Mouse (Mus musculus) heart, embryonic 11.5 days (tissue): ENCODE measurements around the gene Aacs. TPM values are rescaled to one million over a fixed set of nuclear protein-coding genes. Genes with fewer than 3 reads are reported as not detected.

Source experiments
- ATAC-seq: fragments of 200-750 bp; cut with Nextera tagmentation; replicated peaks from 2 replicates; pipeline ENCODE4 v1.8.0; 2017; ENCODE audit warnings: moderate library complexity; ENCODE audit not compliant: insufficient number of reproducible peaks, low FRiP score, low TSS enrichment
- H3K27ac ChIP-seq: fragments of 300-500 bp; sonication (generic); 2 replicates; pipeline ENCODE4 v1.5.1; 2014; ENCODE audit warnings: mild to moderate bottlenecking, low read depth, low read length
- H3K27me3 ChIP-seq: fragments of 300-500 bp; sonication (generic); 2 replicates; pipeline ENCODE4 v1.6.1; 2014; ENCODE audit warnings: mild to moderate bottlenecking, low read length, mixed read lengths; ENCODE audit not compliant: control insufficient read depth, insufficient read depth
- H3K36me3 ChIP-seq: fragments of 300-500 bp; sonication (generic); 2 replicates; pipeline ENCODE4 v1.6.1; 2014; ENCODE audit warnings: mild to moderate bottlenecking, low read length, moderate library complexity, mixed read lengths; ENCODE audit not compliant: control insufficient read depth, insufficient read depth
- H3K4me1 ChIP-seq: fragments of 300-500 bp; sonication (generic); 2 replicates; pipeline ENCODE4 v1.6.1; 2014; ENCODE audit warnings: low read length; ENCODE audit not compliant: control insufficient read depth, insufficient read depth
- H3K4me2 ChIP-seq: fragments of 300-500 bp; sonication (generic); 2 replicates; pipeline ENCODE4 v1.6.1; 2014; ENCODE audit warnings: mild to moderate bottlenecking, moderate library complexity
- H3K4me3 ChIP-seq: fragments of 300-500 bp; sonication (generic); 2 replicates; pipeline ENCODE4 v1.5.1; 2014; ENCODE audit warnings: low read depth, low read length
- H3K9ac ChIP-seq: fragments of 300-500 bp; sonication (generic); 2 replicates; pipeline ENCODE4 v1.6.1; 2014; ENCODE audit warnings: mild to moderate bottlenecking, low read depth, low read length, moderate library complexity
- H3K9me3 ChIP-seq: fragments of 300-500 bp; sonication (generic); replicated peaks from 2 replicates; pipeline ENCODE4 v1.6.1; 2016; ENCODE audit warnings: low read length; ENCODE audit not compliant: control insufficient read depth
- WGBS: fragments of 180-500 bp; shearing (Covaris S2); extraction: QIAGEN DNeasy Blood & Tissue Kit; methylation state at CpG from one replicate; pipeline ENCODE4 v1.1.7; 2014; ENCODE audit not compliant: insufficient replicate concordance; 5-methylcytosine and 5-hydroxymethylcytosine counted together
- polyA plus RNA-seq: library from polyadenylated mRNA; unstranded; fragments of >200 nt; fragmentation: Nextera tagmentation; extraction: Ambion mirVana; gene quantifications from 2 replicates; pipeline ENCODE4 v1.2.1, GENCODE M21; 2014

Aacs gene
- polyA plus RNA-seq, 1 experiment from 2014 or later = 14.2 TPM

GRCm38 (mm10) chr5:125505968-125506367 lies 30.4 kb downstream of the Aacs start:
- no peak for ATAC-seq
- 0 out of 2 replicates have a peak, but pooled peaks cover 5% of the 10 kb centered on the region for H3K36me3 ChIP-seq
- H3K9ac ChIP-seq = no peak overlapping the region
- H3K4me2 ChIP-seq = no peak overlapping the region
- H3K4me3 ChIP-seq = no peak overlapping the region
- no peak overlapping the region for H3K27ac ChIP-seq
- H3K4me1 ChIP-seq = no peaks in the 10 kb centered on the region
- no peaks in the 10 kb centered on the region for H3K27me3 ChIP-seq
- WGBS = 75% methylated on average over 15 of the region's 15 CpGs
- H3K9me3 ChIP-seq = no peaks in the 10 kb centered on the region; the same call in 1 of the 2 replicates

- Histone ChIP-seq H3K27ac (no peak overlapping the region), H3K27me3 (no peaks in the 10 kb centered on the region), H3K4me2 (no peak overlapping the region), H3K4me1 (no peaks in the 10 kb centered on the region), H3K36me3 (peaks cover 5% of the 10 kb centered on the region; the same call in 1 of the 2 replicates), H3K9ac (no peak overlapping the region), H3K4me3 (no peak overlapping the region), H3K9me3 (no peaks in the 10 kb centered on the region; the same call in 1 of the 2 replicates)
- 86% methylated on average over 9 of the region's 9 CpGs for WGBS
- no peak for ATAC-seq
Measured at GRCm38 (mm10) chr5:125507582-125507981, 32.0 kb downstream of the Aacs start.

- Histone ChIP-seq H3K4me3 (no peak overlapping the region), H3K4me1 (no peaks in the 10 kb centered on the region), H3K36me3 (peaks cover 5% of the 10 kb centered on the region; the same call in 1 of the 2 replicates), H3K27me3 (no peaks in the 10 kb centered on the region), H3K27ac (no peak overlapping the region), H3K4me2 (no peak overlapping the region), H3K9ac (no peak overlapping the region), H3K9me3 (no peaks in the 10 kb centered on the region; the same call in 1 of the 2 replicates)
- ATAC-seq = no peak
- WGBS = 89% methylated on average over 10 of the region's 10 CpGs
Measured at GRCm38 (mm10) chr5:125508006-125508405, 32.4 kb downstream of the Aacs start.

- H3K27ac ChIP-seq = no peak overlapping the region
- no peak overlapping the region for H3K4me2 ChIP-seq
- no peak for ATAC-seq
- H3K36me3 ChIP-seq = no peaks in the 10 kb centered on the region; the same call in 1 of the 2 replicates
- H3K4me3 ChIP-seq = no peak overlapping the region
- no peaks in the 10 kb centered on the region; the same call in 1 of the 2 replicates for H3K9me3 ChIP-seq
- 39% methylated on average over 5 of the region's 5 CpGs for WGBS
- H3K27me3 ChIP-seq = no peaks in the 10 kb centered on the region
- H3K4me1 ChIP-seq = no peaks in the 10 kb centered on the region
- H3K9ac ChIP-seq = no peak overlapping the region
Measured at GRCm38 (mm10) chr5:125509541-125509940, 33.9 kb downstream of the Aacs start.

GRCm38 (mm10) chr5:125515006-125515405 lies 39.4 kb downstream of the Aacs start:
- 89% methylated on average over 12 of the region's 12 CpGs for WGBS
- H3K27ac ChIP-seq = no peak overlapping the region
- no peaks in the 10 kb centered on the region for H3K27me3 ChIP-seq
- H3K4me2 ChIP-seq = no peak overlapping the region
- ATAC-seq = no peak
- no peak overlapping the region for H3K9ac ChIP-seq
- no peaks in the 10 kb centered on the region for H3K9me3 ChIP-seq
- H3K4me3 ChIP-seq = no peak overlapping the region
- H3K4me1 ChIP-seq = peaks cover 7% of the 10 kb centered on the region
- H3K36me3 ChIP-seq = peaks cover 9% of the 10 kb centered on the region

- Histone ChIP-seq H3K4me1 (peaks cover 7% of the 10 kb centered on the region), H3K4me3 (no peak overlapping the region), H3K4me2 (no peak overlapping the region), H3K36me3 (peaks cover 9% of the 10 kb centered on the region), H3K27ac (no peak overlapping the region), H3K9me3 (no peaks in the 10 kb centered on the region), H3K9ac (no peak overlapping the region), H3K27me3 (no peaks in the 10 kb centered on the region)
- WGBS = 63% methylated on average over 5 of the region's 5 CpGs
- no peak for ATAC-seq
Measured at GRCm38 (mm10) chr5:125518640-125519039, 43.0 kb downstream of the Aacs start.

- H3K27ac ChIP-seq = no peak overlapping the region
- peak overlapping the region; percentile 43 for H3K4me2 ChIP-seq
- 0 out of 2 replicates have a peak overlapping the region, but pooled peaks have one; percentile 9 for H3K4me3 ChIP-seq
- H3K9me3 ChIP-seq = no peaks in the 10 kb centered on the region
- H3K9ac ChIP-seq = no peak overlapping the region
- ATAC-seq = no peak
- H3K4me1 ChIP-seq = peaks cover 7% of the 10 kb centered on the region
- H3K36me3 ChIP-seq = peaks cover 4% of the 10 kb centered on the region; the same call in 1 of the 2 replicates
- no peaks in the 10 kb centered on the region for H3K27me3 ChIP-seq
- 15% methylated on average over 15 of the region's 15 CpGs for WGBS
Measured at GRCm38 (mm10) chr5:125520930-125521590, 45.4 kb downstream of the Aacs start.

GRCm38 (mm10) chr5:125523361-125523760 lies 47.7 kb downstream of the Aacs start:
- ATAC-seq = peak; percentile 35; the same call in 1 of the 2 replicates
- H3K4me2 ChIP-seq = no peak overlapping the region
- WGBS = 76% methylated on average over 2 of the region's 2 CpGs
- no peaks in the 10 kb centered on the region for H3K36me3 ChIP-seq
- no peaks in the 10 kb centered on the region for H3K4me1 ChIP-seq
- peaks cover 4% of the 10 kb centered on the region; the same call in 1 of the 2 replicates for H3K27me3 ChIP-seq
- H3K9me3 ChIP-seq = peaks cover 5% of the 10 kb centered on the region; the same call in 1 of the 2 replicates
- no peak overlapping the region for H3K9ac ChIP-seq
- no peak overlapping the region for H3K4me3 ChIP-seq
- H3K27ac ChIP-seq = no peak overlapping the region

GRCm38 (mm10) chr5:125525516-125525915 lies 49.9 kb downstream of the Aacs start:
- Histone ChIP-seq H3K36me3 (no peaks in the 10 kb centered on the region), H3K27ac (no peak overlapping the region), H3K4me2 (no peak overlapping the region), H3K27me3 (peaks cover 20% of the 10 kb centered on the region), H3K9me3 (peaks cover 5% of the 10 kb centered on the region; the same call in 1 of the 2 replicates), H3K4me1 (no peaks in the 10 kb centered on the region), H3K9ac (no peak overlapping the region), H3K4me3 (no peak overlapping the region)
- WGBS = 51% methylated on average over 5 of the region's 5 CpGs
- no peak for ATAC-seq
